Mouse (Mus musculus): ENCODE measurements at regions not wholly inside any gene's neighbourhood (a gene's known extent, or its start where the extent isn't known, plus 50 kb on each side); places are given as distances from the start of the nearest gene placed in this dataset.

GRCm38 (mm10) chr15:36889072-36889471 is 118.5 kb downstream of the Zfp706 start:
- ATAC-seq (ENCODE audit: low FRiP score, low TSS enrichment), result no peak
- no peak overlapping the region for H3K27ac ChIP-seq (ENCODE audit: low read depth, low read length)
- 75% methylated on average over 3 of the region's 3 CpGs for WGBS
- H3K27me3 ChIP-seq (ENCODE audit: control insufficient read depth, insufficient read depth, low read length), result no peaks in the 10 kb centered on the region
- H3K9me3 ChIP-seq (ENCODE audit: control insufficient read depth, low read length), result no peaks in the 10 kb centered on the region
- no peaks in the 10 kb centered on the region for H3K36me3 ChIP-seq (ENCODE audit: control insufficient read depth, insufficient read depth, low read length)
- H3K4me2 ChIP-seq (replicated peaks; ENCODE audit: low read depth, low read length), result no peak overlapping the region
- H3K4me3 ChIP-seq (ENCODE audit: low read length), result no peak overlapping the region
- H3K4me1 ChIP-seq (ENCODE audit: control insufficient read depth, insufficient read depth, low read length), result peaks cover 13% of the 10 kb centered on the region; the same call in 1 of the 2 replicates
- no peak overlapping the region for H3K9ac ChIP-seq (ENCODE audit: low read depth, low read length)

GRCm38 (mm10) chr15:36888351-36889069 is 119.1 kb downstream of the Zfp706 start:
- no peak overlapping the region for H3K27ac ChIP-seq (ENCODE audit: low read depth, low read length)
- no peak overlapping the region for H3K9ac ChIP-seq (ENCODE audit: low read depth, low read length)
- WGBS, result 80% methylated on average over 11 of the region's 11 CpGs
- no peaks in the 10 kb centered on the region for H3K27me3 ChIP-seq (ENCODE audit: control insufficient read depth, insufficient read depth, low read length)
- no peak overlapping the region for H3K4me3 ChIP-seq (ENCODE audit: low read length)
- peaks cover 13% of the 10 kb centered on the region; the same call in 1 of the 2 replicates for H3K4me1 ChIP-seq (ENCODE audit: control insufficient read depth, insufficient read depth, low read length)
- H3K9me3 ChIP-seq (ENCODE audit: control insufficient read depth, low read length), result no peaks in the 10 kb centered on the region
- ATAC-seq (ENCODE audit: low FRiP score, low TSS enrichment), result no peak
- no peak overlapping the region for H3K4me2 ChIP-seq (replicated peaks; ENCODE audit: low read depth, low read length)
- H3K36me3 ChIP-seq (ENCODE audit: control insufficient read depth, insufficient read depth, low read length), result no peaks in the 10 kb centered on the region

GRCm38 (mm10) chr15:36884671-36885365 is 122.8 kb downstream of the Zfp706 start:
- Histone ChIP-seq H3K4me2 (replicated peaks; ENCODE audit: low read depth, low read length) (no peak overlapping the region), H3K9ac (ENCODE audit: low read depth, low read length) (no peak overlapping the region), H3K27me3 (ENCODE audit: control insufficient read depth, insufficient read depth, low read length) (no peaks in the 10 kb centered on the region), H3K27ac (ENCODE audit: low read depth, low read length) (no peak overlapping the region), H3K36me3 (ENCODE audit: control insufficient read depth, insufficient read depth, low read length) (no peaks in the 10 kb centered on the region), H3K9me3 (ENCODE audit: control insufficient read depth, low read length) (no peaks in the 10 kb centered on the region), H3K4me3 (ENCODE audit: low read length) (no peak overlapping the region), H3K4me1 (ENCODE audit: control insufficient read depth, insufficient read depth, low read length) (no peaks in the 10 kb centered on the region)
- ATAC-seq (ENCODE audit: low FRiP score, low TSS enrichment), result 0 out of 2 replicates have a peak, but pooled peaks have one; percentile 42
- WGBS, result 77% methylated on average over 11 of the region's 11 CpGs

GRCm38 (mm10) chr15:36884074-36884473 is 123.5 kb downstream of the Zfp706 start:
- H3K36me3 ChIP-seq (ENCODE audit: control insufficient read depth, insufficient read depth, low read length), result no peaks in the 10 kb centered on the region
- no peak overlapping the region for H3K27ac ChIP-seq (ENCODE audit: low read depth, low read length)
- ATAC-seq (ENCODE audit: low FRiP score, low TSS enrichment), result no peak
- H3K4me1 ChIP-seq (ENCODE audit: control insufficient read depth, insufficient read depth, low read length), result no peaks in the 10 kb centered on the region; the same call in 1 of the 2 replicates
- 91% methylated on average over 3 of the region's 3 CpGs for WGBS
- H3K9ac ChIP-seq (ENCODE audit: low read depth, low read length), result no peak overlapping the region
- H3K27me3 ChIP-seq (ENCODE audit: control insufficient read depth, insufficient read depth, low read length), result no peaks in the 10 kb centered on the region
- H3K4me3 ChIP-seq (ENCODE audit: low read length), result no peak overlapping the region
- no peak overlapping the region for H3K4me2 ChIP-seq (replicated peaks; ENCODE audit: low read depth, low read length)
- H3K9me3 ChIP-seq (ENCODE audit: control insufficient read depth, low read length), result no peaks in the 10 kb centered on the region

- Histone ChIP-seq H3K9ac (ENCODE audit: low read depth, low read length) (no peak overlapping the region), H3K27ac (ENCODE audit: low read depth, low read length) (no peak overlapping the region), H3K27me3 (ENCODE audit: control insufficient read depth, insufficient read depth, low read length) (no peaks in the 10 kb centered on the region), H3K4me1 (ENCODE audit: control insufficient read depth, insufficient read depth, low read length) (peaks cover 8% of the 10 kb centered on the region; the same call in 1 of the 2 replicates), H3K9me3 (ENCODE audit: control insufficient read depth, low read length) (no peaks in the 10 kb centered on the region), H3K4me3 (ENCODE audit: low read length) (no peak overlapping the region), H3K36me3 (ENCODE audit: control insufficient read depth, insufficient read depth, low read length) (no peaks in the 10 kb centered on the region), H3K4me2 (replicated peaks; ENCODE audit: low read depth, low read length) (no peak overlapping the region)
- WGBS, result 81% methylated on average over 6 of the region's 6 CpGs
- ATAC-seq (ENCODE audit: low FRiP score, low TSS enrichment), result no peak
Observed at GRCm38 (mm10) chr15:36883156-36883555, 124.4 kb downstream of the Zfp706 start.

- Histone ChIP-seq H3K9me3 (ENCODE audit: control insufficient read depth, low read length) (no peaks in the 10 kb centered on the region), H3K4me1 (ENCODE audit: control insufficient read depth, insufficient read depth, low read length) (peaks cover 8% of the 10 kb centered on the region; the same call in 1 of the 2 replicates), H3K27me3 (ENCODE audit: control insufficient read depth, insufficient read depth, low read length) (no peaks in the 10 kb centered on the region), H3K9ac (ENCODE audit: low read depth, low read length) (no peak overlapping the region), H3K4me2 (replicated peaks; ENCODE audit: low read depth, low read length) (no peak overlapping the region), H3K36me3 (ENCODE audit: control insufficient read depth, insufficient read depth, low read length) (no peaks in the 10 kb centered on the region), H3K4me3 (ENCODE audit: low read length) (no peak overlapping the region), H3K27ac (ENCODE audit: low read depth, low read length) (no peak overlapping the region)
- WGBS, result 89% methylated on average over 2 of the region's 2 CpGs
- ATAC-seq (ENCODE audit: low FRiP score, low TSS enrichment), result no peak
Observed at GRCm38 (mm10) chr15:36881576-36881975, 126.0 kb downstream of the Zfp706 start.

- ATAC-seq (ENCODE audit: low FRiP score, low TSS enrichment), result no peak
- Histone ChIP-seq H3K9me3 (ENCODE audit: control insufficient read depth, low read length) (no peaks in the 10 kb centered on the region), H3K27ac (ENCODE audit: low read depth, low read length) (no peak overlapping the region), H3K9ac (ENCODE audit: low read depth, low read length) (no peak overlapping the region), H3K4me3 (ENCODE audit: low read length) (no peak overlapping the region), H3K4me1 (ENCODE audit: control insufficient read depth, insufficient read depth, low read length) (peaks cover 10% of the 10 kb centered on the region; the same call in 1 of the 2 replicates), H3K4me2 (replicated peaks; ENCODE audit: low read depth, low read length) (no peak overlapping the region), H3K27me3 (ENCODE audit: control insufficient read depth, insufficient read depth, low read length) (no peaks in the 10 kb centered on the region), H3K36me3 (ENCODE audit: control insufficient read depth, insufficient read depth, low read length) (no peaks in the 10 kb centered on the region)
- 98% methylated on average over 3 of the region's 3 CpGs for WGBS
Observed at GRCm38 (mm10) chr15:36880602-36881001, 127.0 kb downstream of the Zfp706 start.

- H3K9me3 ChIP-seq (ENCODE audit: control insufficient read depth, low read length), result no peaks in the 10 kb centered on the region
- no peak overlapping the region for H3K9ac ChIP-seq (ENCODE audit: low read depth, low read length)
- peaks cover 10% of the 10 kb centered on the region; the same call in 1 of the 2 replicates for H3K4me1 ChIP-seq (ENCODE audit: control insufficient read depth, insufficient read depth, low read length)
- ATAC-seq (ENCODE audit: low FRiP score, low TSS enrichment), result no peak
- H3K27ac ChIP-seq (ENCODE audit: low read depth, low read length), result no peak overlapping the region
- no peaks in the 10 kb centered on the region for H3K36me3 ChIP-seq (ENCODE audit: control insufficient read depth, insufficient read depth, low read length)
- WGBS, result 79% methylated on average over 7 of the region's 7 CpGs
- no peak overlapping the region for H3K4me2 ChIP-seq (replicated peaks; ENCODE audit: low read depth, low read length)
- no peak overlapping the region for H3K4me3 ChIP-seq (ENCODE audit: low read length)
- no peaks in the 10 kb centered on the region for H3K27me3 ChIP-seq (ENCODE audit: control insufficient read depth, insufficient read depth, low read length)
Observed at GRCm38 (mm10) chr15:36879587-36879986, 128.0 kb downstream of the Zfp706 start.

GRCm38 (mm10) chr15:36878960-36879359 is 128.6 kb downstream of the Zfp706 start:
- Histone ChIP-seq H3K4me2 (replicated peaks; ENCODE audit: low read depth, low read length) (no peak overlapping the region), H3K36me3 (ENCODE audit: control insufficient read depth, insufficient read depth, low read length) (no peaks in the 10 kb centered on the region), H3K9ac (ENCODE audit: low read depth, low read length) (no peak overlapping the region), H3K4me3 (ENCODE audit: low read length) (no peak overlapping the region), H3K27ac (ENCODE audit: low read depth, low read length) (no peak overlapping the region), H3K27me3 (ENCODE audit: control insufficient read depth, insufficient read depth, low read length) (no peaks in the 10 kb centered on the region), H3K4me1 (ENCODE audit: control insufficient read depth, insufficient read depth, low read length) (peaks cover 14% of the 10 kb centered on the region; the same call in 1 of the 2 replicates), H3K9me3 (ENCODE audit: control insufficient read depth, low read length) (no peaks in the 10 kb centered on the region)
- WGBS, result 26% methylated on average over 5 of the region's 5 CpGs
- ATAC-seq (ENCODE audit: low FRiP score, low TSS enrichment), result no peak

Data from kidney, embryonic 14.5 days (tissue).